Mouse (Mus musculus): ENCODE results near the gene Lin9. TPM values are rescaled to one million over a fixed set of nuclear protein-coding genes. Genes with fewer than 3 reads are reported as not detected.
A peak's percentile ranks its signal among the peaks of the same experiment; 100 is the strongest.

Lin9 gene
- total and polyA plus RNA-seq, 3 experiments: 10.2 to 11.1 TPM; not detected in 1

DNA sequence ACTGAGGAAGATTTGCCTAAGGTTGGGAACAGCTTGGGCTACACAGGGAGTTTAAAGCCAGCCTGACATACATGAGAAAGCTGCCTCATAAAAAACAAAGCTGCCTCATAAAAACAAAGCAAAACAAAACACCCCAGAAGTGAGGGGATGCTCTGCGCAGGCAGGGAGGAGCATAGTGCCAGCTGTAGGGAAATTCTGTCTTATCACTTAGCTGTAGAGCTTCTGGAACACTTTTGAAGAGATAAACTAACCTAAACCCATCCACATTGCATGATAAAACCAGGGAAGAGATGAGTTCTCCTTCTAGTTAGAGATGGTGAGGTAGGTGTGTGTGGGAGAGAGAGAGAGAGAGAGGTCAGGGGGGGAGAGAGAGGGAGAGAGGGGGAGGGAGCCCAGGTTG lies 81.7 kb downstream of the Lin9 start (continued):
- TF ChIP-seq ELF1 (IDR thresholded peaks at IDR 0.05; ENCODE audit: low read depth, low read length) (peak; percentile 22; the same call in 1 of the 2 replicates), GATA1 (IDR thresholded peaks at IDR 0.05; ENCODE audit: low read depth, low read length) (peak; percentile 96), KAT2A (conservative IDR thresholded peaks at IDR 0.05; ENCODE audit: low read depth, low read length) (0 out of 2 replicates have a peak, but pooled peaks have one; percentile 37), MAX (IDR thresholded peaks at IDR 0.05; ENCODE audit: low read length) (no peak; the same call in none of the 2 replicates), POLR2A (IDR thresholded peaks at IDR 0.05; ENCODE audit: control insufficient read depth in 1 of 2, insufficient read depth in 1 of 2, low read depth in 1 of 2, low read length in 2 of 2, poor library complexity in 1 of 2) (no peak), ZC3H11A (IDR thresholded peaks at IDR 0.05; ENCODE audit: low read depth, low read length) (no peak), ETS1 (IDR thresholded peaks at IDR 0.05; ENCODE audit: low read depth, low read length) (peak; percentile 99), SIN3A (IDR thresholded peaks at IDR 0.05; ENCODE audit: low read length) (peak; percentile 88), CTCF (IDR thresholded peaks at IDR 0.05 in 2 of 3, conservative IDR thresholded peaks at IDR 0.05 in 1 of 3; ENCODE audit: control insufficient read depth in 1 of 3, insufficient read depth in 1 of 3, low read depth in 2 of 3, low read length in 3 of 3, poor library complexity in 1 of 3, severe bottlenecking in 1 of 3) (no peak), MYC (IDR thresholded peaks at IDR 0.05; ENCODE audit: low read depth, low read length) (0 out of 2 replicates have a peak, but pooled peaks have one; percentile 54), EP300 (IDR thresholded peaks at IDR 0.05; ENCODE audit: low read depth in 1 of 2, low read length in 2 of 2) (peak; percentile 86 to 89), POLR2AphosphoS5 (IDR thresholded peaks at IDR 0.05; ENCODE audit: borderline replicate concordance, low read depth, low read length) (no peak), NRF1 (IDR thresholded peaks at IDR 0.05; ENCODE audit: insufficient read depth, low read depth, low read length, poor library complexity, severe bottlenecking) (peak; percentile 59; the same call in 1 of the 2 replicates), JUND (IDR thresholded peaks at IDR 0.05; ENCODE audit: low read depth, low read length) (0 out of 2 replicates have a peak, but pooled peaks have one; percentile 44), BHLHE40 (IDR thresholded peaks at IDR 0.05; ENCODE audit: borderline replicate concordance, low read depth, low read length) (peak; percentile 70; the same call in 1 of the 2 replicates), MAFK (IDR thresholded peaks at IDR 0.05; ENCODE audit: borderline replicate concordance, low read depth, low read length) (no peak), POLR2AphosphoS2 (IDR thresholded peaks at IDR 0.05; ENCODE audit: low read length) (no peak), CHD2 (IDR thresholded peaks at IDR 0.05; ENCODE audit: low read length) (no peak), ZKSCAN1 (IDR thresholded peaks at IDR 0.05; ENCODE audit: low read depth, low read length) (no peak), USF2 (IDR thresholded peaks at IDR 0.05; ENCODE audit: borderline replicate concordance in 1 of 2, insufficient read depth in 1 of 2, low read depth in 1 of 2, low read length in 2 of 2) (no peak), RCOR1 (IDR thresholded peaks at IDR 0.05; ENCODE audit: low read depth, low read length) (peak; percentile 92), GABPA (IDR thresholded peaks at IDR 0.05; ENCODE audit: low read depth, low read length) (no peak)

DNA sequence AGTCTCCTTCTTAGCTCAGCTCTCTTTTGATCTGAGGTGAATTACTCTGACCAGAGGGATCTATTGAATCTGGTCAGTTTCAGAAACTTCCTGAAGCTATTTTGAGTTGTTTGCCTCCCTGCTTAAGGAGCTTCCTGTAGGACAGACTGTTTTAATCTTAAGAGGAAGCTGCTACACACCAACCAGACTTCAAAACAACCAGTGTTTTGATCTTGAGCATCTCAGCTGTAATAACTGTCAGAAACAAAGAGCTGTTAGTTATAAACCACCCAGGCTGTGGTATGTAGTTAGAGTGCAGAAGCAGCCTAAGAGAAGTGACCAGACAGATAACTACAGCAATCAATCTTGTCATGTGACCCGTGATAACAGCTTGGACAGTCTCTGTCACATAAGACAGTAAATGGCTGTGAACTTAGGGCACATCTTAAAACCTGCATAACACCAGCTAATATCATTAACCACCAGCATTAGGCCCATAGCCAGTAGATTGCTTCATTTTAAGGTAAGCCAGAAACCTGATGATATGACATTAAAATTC lies 82.8 kb downstream of the Lin9 start:
- peak; percentile 60 for DNase-seq (ENCODE audit: low read depth, low spot score)
- Histone ChIP-seq H3K36me3 (ENCODE audit: control insufficient read depth in 1 of 2, insufficient read depth in 2 of 2, low read length in 2 of 2) (peaks cover 0 to 50% of the 10 kb centered on the region in 2 experiments; a peak in 2 of 4 replicates), H3K27ac (ENCODE audit: control insufficient read depth, low read depth, low read length) (peak overlapping the region; percentile 18), H3K4me1 (ENCODE audit: control insufficient read depth in 1 of 2, insufficient read depth in 2 of 2, low read length in 2 of 2) (peaks cover 28 to 52% of the 10 kb centered on the region in 2 experiments), H3K27me3 (ENCODE audit: control insufficient read depth in 1 of 2, insufficient read depth in 2 of 2, low read length in 2 of 2) (no peaks in the 10 kb centered on the region), H3K9me3 (replicated peaks; ENCODE audit: insufficient read depth, low read length) (no peaks in the 10 kb centered on the region), H3K79me2 (ENCODE audit: control insufficient read depth, insufficient read depth, low read length, poor library complexity) (peaks cover 24% of the 10 kb centered on the region), H3K9ac (ENCODE audit: control insufficient read depth, low read depth, low read length, poor library complexity, severe bottlenecking) (no peak overlapping the region), H3K4me3 (ENCODE audit: control insufficient read depth in 1 of 2, insufficient read depth in 1 of 2, low read depth in 2 of 2, low read length in 2 of 2) (no peak overlapping the region)
- no peak for TF ChIP-seq JUND (IDR thresholded peaks at IDR 0.05; ENCODE audit: low read depth, low read length)
- TF ChIP-seq SIN3A (IDR thresholded peaks at IDR 0.05; ENCODE audit: low read length): peak; percentile 42; the same call in 1 of the 2 replicates
- no peak for TF ChIP-seq MEF2A (IDR thresholded peaks at IDR 0.05; ENCODE audit: extremely low read depth, insufficient replicate concordance, low read depth, low read length, poor library complexity, severe bottlenecking)
- TF ChIP-seq MAX (IDR thresholded peaks at IDR 0.05; ENCODE audit: low read length): no peak
- no peak for TF ChIP-seq ZKSCAN1 (IDR thresholded peaks at IDR 0.05; ENCODE audit: low read depth, low read length)
- TF ChIP-seq USF1 (IDR thresholded peaks at IDR 0.05; ENCODE audit: low read depth, low read length): peak; percentile 83
- TF ChIP-seq ETS1 (IDR thresholded peaks at IDR 0.05; ENCODE audit: low read depth, low read length): peak; percentile 88
- TF ChIP-seq BHLHE40 (IDR thresholded peaks at IDR 0.05; ENCODE audit: borderline replicate concordance, low read depth, low read length): peak; percentile 50; the same call in 1 of the 2 replicates
- no peak for TF ChIP-seq POLR2AphosphoS5 (IDR thresholded peaks at IDR 0.05; ENCODE audit: borderline replicate concordance, low read depth, low read length)
- TF ChIP-seq USF2 (IDR thresholded peaks at IDR 0.05; ENCODE audit: borderline replicate concordance in 1 of 2, insufficient read depth in 1 of 2, low read depth in 1 of 2, low read length in 2 of 2): 0 out of 4 replicates have a peak, but pooled peaks of 1 of the 2 experiments have one; percentile 41
- peak; percentile 21 to 58; a peak in 3 of 4 replicates for TF ChIP-seq EP300 (IDR thresholded peaks at IDR 0.05; ENCODE audit: low read depth in 1 of 2, low read length in 2 of 2)
- TF ChIP-seq POLR2A (IDR thresholded peaks at IDR 0.05; ENCODE audit: control insufficient read depth in 1 of 2, insufficient read depth in 1 of 2, low read depth in 1 of 2, low read length in 2 of 2, poor library complexity in 1 of 2): no peak
- TF ChIP-seq MXI1 (IDR thresholded peaks at IDR 0.05; ENCODE audit: low read depth, low read length): peak; percentile 25; the same call in 1 of the 2 replicates
- TF ChIP-seq CTCF (IDR thresholded peaks at IDR 0.05 in 2 of 3, conservative IDR thresholded peaks at IDR 0.05 in 1 of 3; ENCODE audit: control insufficient read depth in 1 of 3, insufficient read depth in 1 of 3, low read depth in 2 of 3, low read length in 3 of 3, poor library complexity in 1 of 3, severe bottlenecking in 1 of 3): no peak
- TF ChIP-seq RCOR1 (IDR thresholded peaks at IDR 0.05; ENCODE audit: low read depth, low read length): no peak
- peak; percentile 35; the same call in 1 of the 2 replicates for TF ChIP-seq MYB (IDR thresholded peaks at IDR 0.05; ENCODE audit: low read depth, low read length)
